Mouse (Mus musculus) erythroblast, embryonic 14.5 days (primary cell): Measurements from ENCODE around the gene Stard10.

Experiments
- GATA1 ChIP-seq: IDR thresholded peaks from 2 replicates; pipeline ENCODE4 v1.6.1; 2012; ENCODE audit warnings: low read length, inconsistent platforms, mixed read lengths
- TAL1 ChIP-seq: IDR thresholded peaks from 3 replicates; pipeline ENCODE4 v1.6.1; 2012; ENCODE audit warnings: low read length, inconsistent platforms, mixed read lengths

- TF ChIP-seq GATA1, result no peak
- no peak for TF ChIP-seq TAL1
These were observed 19.9 kb upstream of the Stard10 start for GRCm38 (mm10) chr7:101297023-101297405.
